Mouse (Mus musculus) right cerebral cortex, postnatal 10 days (tissue): ENCODE data around the gene Ninl.
"Not testable (repeated sequence)": the region's sequence is repeated elsewhere in the genome, so short reads cannot be mapped to it uniquely, and the experiment has no call there.

Experiments used
- DNase-seq, 2 experiments: peaks; one replicate each; pipeline ENCODE4 v3.0.0; 2021; ENCODE audit warnings: low spot score in 2 of 2

Ninl gene

DNA sequence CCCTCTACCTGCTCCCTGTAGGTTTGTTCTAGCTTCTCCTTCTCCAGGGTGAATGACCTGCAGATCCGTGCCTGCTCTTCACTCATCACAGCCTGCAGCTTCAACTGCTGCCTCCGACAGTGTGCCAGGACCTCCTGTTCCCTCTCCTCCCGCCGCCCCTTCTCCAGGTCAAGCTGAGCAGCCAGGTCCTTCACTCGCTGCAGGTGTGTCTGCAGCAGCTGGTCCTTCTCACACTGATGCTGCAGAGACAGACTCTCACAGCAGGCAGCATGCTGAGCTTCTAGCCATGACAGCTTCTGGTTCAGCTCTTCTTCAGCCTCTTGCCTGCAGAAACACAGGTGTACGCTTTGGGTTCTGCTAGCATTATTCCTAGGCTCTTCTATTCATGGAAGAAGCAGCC lies 89.1 kb downstream of the Ninl start:
- no peak for DNase-seq

DNA sequence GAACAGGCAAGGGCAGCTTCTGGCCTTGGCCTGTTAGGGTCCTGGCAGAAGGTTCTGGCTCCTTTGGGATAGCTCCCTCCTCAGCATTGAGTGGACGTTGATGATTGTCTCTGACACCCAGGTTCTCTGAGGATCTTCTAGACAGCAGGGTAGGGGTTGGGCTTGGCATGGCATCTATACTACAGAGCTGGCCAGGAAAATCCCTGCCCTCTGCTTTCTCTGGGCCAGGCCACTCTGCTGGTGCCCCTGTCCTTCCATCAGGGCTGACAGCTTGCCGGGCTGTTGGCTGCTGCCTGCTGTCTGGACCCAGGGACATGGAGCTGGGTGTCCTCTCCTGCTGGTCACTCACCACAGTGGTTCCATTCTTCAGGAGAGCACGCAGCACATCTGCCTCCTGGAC lies 89.5 kb downstream of the Ninl start:
- DNase-seq, result no peak

DNA sequence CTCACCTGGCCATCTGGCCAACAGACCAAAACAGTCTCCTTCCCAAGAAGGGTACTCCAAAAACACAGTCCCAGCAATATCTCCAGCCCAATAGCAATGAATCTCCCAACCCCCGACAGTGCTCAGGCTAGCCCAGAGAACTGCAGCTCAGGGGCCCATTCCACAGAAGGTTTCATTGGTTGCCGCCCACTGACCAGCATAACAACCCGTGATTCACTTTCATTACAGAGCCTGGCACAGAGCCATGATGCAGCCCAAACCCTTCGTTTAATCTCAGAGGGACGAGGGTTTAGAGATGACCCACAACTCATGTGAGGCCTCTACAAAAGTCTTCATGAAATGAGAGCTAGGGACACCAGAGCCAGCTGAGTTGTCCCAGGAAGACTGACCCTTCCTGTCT lies 90.4 kb downstream of the Ninl start:
- no peak for DNase-seq

DNA sequence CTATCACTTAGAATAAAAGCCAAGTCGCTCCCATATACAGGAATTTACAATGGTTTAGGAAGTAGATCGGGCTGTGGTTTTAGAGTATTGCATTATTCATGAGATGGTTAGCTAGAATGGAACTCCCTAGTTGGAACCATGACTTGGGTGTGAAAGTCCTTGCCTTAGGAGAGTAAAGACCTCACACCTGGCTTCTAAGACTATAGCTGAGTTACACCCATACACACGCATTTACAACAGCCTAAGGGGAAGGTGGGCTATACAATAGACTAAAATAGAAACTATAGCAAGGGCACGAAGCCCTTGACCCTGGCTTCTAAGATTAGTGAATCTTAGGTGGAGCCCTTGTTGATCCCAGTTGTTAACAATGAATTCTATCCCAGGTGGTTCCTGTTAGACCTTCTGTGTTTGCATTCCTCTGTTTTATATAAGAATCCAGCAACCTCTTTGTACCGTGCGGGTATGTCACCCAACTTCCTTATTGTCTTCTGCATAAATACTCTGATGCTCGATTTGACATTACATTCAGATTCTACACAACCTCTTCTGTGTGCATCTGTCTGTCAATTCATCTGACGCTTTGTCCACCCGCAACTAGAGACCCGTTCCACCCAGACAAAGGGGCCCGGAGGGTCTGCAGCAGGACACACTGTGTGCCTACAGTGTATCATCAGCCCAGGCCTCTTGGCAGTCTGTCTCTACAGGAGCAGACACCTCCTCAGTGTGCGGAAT lies 91.1 kb downstream of the Ninl start:
- DNase-seq, result not testable (repeated sequence)

DNA sequence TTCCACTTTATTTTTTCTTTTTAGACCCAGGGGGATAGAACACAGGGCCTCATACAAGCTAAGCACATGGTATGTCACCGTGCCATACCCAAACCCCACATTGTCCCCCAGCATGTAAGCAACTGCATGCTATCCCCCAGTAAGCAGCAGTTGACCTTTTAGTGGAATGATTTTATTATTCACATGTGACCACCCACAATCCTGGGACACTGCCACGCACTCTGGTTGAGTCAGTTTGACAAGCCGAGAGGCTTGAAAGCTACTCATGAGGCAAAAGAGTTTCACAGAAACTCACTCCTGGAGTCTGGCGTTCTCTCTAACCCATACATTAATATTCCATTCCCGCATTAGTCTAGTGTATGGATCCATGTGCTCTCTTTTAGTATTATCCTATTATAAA lies 91.8 kb downstream of the Ninl start:
- not testable (repeated sequence) for DNase-seq

DNA sequence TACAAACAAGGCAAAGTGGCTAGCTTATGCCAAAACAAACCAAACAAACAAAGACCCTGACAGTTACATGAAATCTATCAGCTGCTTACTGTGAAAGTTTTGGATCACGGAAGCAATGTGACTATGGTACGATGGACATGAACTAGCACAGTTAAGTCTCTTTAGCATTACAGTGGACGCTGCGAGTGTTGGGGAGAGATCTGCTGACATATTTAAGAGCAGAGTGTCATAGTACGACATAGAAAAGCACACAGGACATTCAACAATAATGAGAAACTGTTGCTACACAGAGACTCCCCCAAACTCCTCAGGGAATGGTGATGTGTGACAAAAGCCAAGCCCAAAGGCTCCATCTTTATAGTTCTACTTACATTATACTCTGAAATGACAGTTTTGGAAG lies 95.2 kb downstream of the Ninl start:
- no peak for DNase-seq

DNA sequence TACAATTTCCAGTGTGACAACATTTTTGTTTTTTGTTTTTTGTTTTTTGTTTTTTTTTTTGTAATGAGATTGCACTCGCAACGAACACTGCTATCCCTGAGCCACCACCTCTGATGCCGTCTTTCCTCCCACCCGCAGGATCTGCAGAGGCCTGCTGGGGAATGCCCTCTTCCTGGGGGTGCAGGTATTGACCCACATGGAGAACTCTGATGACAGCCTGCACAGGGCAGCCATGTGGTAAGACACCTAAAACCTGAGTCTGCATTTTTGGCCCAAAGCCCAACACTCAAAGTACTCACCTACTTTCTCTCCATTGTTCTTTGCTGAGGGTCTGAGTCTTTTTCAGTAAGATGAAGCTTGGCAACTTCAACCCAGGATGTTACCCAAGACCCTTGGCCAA lies 104.5 kb downstream of the Ninl start:
- DNase-seq, result no peak

DNA sequence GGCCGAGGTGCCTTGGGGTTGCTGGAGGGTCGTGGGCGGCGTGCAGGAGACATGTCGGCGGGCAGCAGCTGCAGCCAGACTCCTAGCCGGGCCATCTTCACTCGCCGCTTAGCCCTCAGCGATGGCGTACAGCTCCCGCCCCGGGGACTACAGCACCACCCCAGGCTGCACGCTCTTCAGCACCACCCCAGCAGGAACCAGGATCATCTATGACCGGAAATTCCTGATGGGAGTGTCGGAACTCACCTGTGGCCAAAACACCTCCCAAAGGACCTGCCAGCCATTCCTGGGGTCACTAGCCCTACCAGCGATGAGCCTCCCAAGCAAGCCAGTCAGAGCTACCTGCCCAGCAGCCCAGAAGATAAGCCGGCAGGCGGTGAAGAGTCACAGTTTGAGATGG lies 105.7 kb downstream of the Ninl start:
- no peak for DNase-seq

DNA sequence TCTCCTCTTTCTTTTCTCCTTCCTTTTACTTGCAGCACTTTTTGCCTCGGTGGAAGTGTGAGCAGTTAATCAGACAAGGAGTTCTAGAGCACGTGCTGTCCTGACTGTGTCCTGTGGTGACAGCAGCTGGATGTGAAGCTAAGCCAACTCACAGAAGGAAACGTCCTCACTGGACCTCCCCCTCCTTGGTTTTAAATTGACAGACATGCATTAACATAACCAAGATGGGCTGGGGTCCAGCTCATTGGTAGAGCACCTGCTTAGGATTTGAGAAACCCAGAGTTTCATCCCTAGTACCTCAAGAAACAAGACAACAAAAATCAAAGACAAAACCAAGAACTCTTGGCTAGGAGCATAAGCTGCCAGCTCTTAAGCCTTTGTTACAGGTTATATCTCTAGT lies 108.4 kb downstream of the Ninl start:
- no peak for DNase-seq

DNA sequence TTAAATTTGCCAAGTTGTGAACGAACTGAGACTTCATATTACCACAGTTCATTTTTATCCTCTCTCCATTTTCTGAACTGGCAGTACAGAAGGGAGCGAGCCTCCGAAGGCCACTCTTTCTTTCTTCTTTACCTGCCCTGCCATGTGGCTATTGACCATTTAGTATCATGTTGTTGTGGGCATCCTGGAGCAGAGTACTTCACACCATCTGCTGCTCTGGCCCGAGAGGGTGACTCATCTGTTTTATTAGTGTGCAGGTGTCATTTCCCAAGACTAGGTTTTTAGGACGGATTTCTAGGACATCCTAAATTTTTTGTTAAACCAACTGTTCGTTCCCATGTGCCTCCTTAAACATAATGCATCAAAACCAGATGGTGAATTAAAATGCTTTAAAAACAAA lies 110.0 kb downstream of the Ninl start:
- no peak for DNase-seq

DNA sequence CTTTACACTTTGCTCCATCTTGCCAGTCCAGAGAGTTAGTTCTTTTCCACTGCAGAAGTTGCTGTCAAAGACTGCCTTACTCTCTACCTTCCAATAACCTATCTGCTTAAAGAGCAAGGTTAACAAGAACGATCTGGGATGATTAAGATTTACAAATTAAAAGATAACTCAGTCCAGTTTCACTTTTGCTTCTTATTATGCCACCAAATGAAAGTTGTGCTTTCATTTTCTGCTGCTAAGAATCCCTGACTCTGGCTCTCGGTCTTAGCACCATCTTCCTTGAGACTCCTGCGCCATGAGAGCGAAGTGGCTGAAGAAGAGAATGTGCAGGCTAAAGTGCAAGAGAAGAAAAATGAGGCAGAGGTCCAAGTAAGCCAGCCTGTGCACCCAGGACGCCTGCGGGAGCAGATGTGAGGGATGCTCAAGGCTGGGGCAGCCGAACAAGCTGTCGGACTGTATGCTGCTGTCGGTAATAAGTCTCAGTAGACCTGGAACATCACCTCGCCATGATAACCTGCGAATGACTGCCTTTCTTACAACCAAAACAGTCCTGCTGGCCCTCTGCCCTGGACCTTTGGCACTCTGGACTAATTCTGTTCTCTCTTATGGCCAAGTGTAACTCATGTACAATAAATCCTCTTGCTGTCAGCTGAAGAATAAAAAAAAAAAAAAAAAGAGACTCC lies 112.0 kb downstream of the Ninl start:
- DNase-seq, result no peak

DNA sequence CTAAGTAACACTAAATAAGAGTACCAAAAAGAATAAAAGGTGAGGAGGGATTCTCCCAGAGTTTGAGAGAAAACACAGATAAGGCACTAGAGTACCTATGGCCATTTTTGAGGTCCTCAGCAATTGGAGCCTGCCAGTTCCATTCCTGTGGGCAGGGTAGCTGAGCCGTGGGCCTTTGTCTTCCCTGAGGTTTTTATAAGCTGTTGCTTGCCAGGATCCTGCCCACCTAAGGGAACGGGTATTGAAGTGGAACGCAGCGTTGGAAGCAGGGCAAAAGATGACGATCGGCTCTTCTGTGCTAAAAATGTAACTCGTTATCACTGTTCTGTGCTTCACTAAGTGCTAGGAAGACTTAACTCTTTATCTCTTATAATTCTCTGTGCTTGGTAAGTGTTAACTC lies 115.7 kb downstream of the Ninl start:
- no peak for DNase-seq

DNA sequence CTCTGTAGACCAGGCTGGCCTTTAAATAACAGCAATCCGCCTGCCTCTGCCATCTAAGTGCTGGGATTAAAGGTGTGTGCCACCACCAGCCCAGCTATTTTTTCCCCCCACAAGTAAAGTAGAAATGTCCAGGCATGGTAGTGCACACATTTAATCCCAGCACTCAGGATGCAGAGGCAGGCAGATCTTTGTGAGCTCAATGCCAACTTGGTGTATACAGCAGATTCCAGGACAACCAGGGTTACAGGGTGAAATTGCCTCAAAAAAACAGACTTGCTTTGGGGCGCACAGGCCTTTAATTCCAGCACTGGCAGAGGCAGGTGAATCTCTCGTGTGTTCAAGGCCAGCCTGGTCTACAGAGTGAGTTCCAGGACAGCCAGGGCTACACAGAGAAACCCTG lies 116.2 kb downstream of the Ninl start:
- DNase-seq, result no peak

DNA sequence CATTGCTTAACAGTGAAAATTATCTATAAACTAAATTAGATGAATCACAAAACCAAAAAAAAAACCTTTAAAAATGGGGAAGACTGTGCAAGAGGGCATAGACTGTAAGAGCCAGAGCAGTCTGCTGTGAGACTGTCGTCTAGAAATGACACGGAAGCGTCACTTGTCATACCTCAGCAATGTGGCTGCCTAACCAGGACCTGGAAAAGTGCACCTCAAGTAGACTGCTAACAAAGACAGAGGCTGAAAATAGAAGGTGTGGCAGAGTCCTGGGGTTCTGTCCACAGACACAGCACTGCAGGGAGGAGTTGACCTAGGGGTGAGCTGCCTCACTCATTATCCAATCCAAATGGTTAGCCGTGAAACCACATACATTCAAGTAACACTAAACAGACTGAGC lies 117.0 kb downstream of the Ninl start:
- no peak for DNase-seq

DNA sequence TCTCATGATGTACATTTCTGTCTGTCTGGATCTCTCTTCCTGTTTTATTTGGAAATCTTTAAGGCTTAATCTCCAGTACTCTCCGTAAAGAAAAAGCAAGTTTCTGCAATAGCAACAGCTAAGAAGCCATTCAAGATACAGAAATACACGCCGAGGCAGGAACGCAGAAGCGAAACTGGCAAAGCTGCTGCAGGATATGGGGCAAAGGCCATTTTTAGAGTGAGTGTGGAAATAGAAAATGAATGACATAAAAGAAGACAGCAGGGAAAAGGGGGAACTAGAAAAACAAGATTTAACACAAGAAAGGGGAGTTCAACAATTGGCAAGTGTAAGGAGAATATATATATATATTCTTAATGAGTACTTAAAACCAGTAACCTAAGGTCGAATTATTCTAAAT lies 117.5 kb downstream of the Ninl start:
- DNase-seq, result no peak

DNA sequence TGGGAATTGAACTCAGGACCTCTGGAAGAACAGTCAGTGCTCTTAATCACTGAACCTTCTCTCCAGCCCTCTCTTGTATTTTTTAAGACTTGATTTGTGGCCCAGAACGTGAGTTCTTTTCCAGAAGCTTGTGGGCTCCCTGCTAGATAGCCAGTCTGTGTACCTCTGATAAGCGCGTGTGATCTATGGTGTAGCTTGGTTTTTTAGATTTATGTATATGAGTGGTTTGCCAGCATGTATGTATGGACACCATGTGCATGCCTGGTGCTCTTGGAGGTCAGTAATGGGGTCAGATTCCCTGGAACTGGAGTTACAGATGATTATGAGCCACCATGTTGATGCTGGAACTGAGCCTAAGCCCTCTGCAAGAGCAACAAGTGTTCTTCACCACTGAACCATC lies 118.6 kb downstream of the Ninl start:
- DNase-seq, result no peak

DNA sequence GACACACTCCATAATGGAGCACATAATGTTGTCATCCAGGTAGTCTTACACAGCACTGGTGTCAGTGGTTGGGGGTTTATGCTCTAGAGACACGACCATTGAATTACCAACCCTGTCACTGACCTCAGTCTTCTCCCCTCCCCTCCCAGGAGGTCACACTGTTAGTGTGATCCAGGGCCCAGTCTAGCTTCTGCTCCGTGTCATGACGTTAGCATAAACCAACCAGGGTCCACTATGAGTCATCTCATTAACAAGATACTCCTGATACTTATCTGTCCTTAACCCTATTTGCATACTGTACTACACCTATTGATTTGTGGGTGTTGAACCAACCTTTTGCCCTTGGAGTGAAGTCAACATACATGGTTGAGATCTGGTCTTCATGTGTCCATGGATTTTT lies 120.5 kb downstream of the Ninl start:
- no peak for DNase-seq

DNA sequence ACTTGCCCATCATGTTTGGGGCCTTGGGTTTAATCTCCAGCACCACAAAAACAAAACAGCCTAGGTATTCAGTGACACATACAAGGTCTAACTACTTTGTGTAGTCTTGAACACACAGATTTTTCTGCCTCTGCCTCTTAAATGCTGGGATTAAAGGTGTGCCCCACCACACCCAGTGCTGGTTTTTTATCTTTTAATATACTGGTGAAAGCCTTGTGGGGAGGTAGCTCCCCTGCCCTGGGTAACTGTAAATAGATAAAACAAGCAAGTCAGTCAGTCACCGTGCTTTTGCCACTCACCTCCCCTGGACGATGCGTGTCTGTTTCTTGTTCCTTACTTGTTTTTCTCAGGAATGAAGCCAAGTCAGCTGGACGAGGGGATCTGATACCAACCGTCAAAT lies 123.4 kb downstream of the Ninl start:
- DNase-seq, result no peak

DNA sequence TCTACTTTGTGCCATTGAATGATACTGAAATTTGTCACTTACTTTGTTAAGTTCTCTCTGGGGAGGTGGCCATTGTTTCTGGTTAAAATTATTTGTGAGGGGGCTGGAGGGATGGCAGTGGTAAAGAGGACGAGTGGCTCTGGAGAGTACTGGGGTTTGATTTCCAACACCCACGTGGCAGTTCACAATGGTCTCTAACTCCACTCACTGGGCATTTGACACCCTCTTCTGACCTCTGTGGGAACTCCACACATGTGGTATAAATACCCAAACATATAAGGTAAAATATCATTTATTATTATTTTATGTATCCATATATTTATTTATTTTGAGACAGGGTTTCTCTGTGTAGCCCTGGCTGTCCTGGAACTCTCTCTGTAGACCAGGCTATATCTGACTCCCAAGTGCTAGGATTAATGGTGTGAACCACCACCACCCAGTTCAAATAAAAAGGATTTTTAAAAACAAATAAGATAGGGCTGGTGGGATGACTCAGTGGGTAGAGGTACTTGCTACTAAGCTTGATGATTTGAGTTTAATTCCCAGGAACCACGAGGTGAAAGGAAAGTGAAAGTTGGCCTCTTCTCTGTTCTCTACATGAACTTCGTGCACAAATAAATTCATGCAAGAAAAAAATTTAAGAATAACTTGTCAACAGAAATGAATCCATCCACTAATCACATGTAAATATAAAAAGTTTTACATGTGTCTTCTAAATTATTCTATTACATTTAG lies 124.2 kb downstream of the Ninl start:
- DNase-seq, result no peak

DNA sequence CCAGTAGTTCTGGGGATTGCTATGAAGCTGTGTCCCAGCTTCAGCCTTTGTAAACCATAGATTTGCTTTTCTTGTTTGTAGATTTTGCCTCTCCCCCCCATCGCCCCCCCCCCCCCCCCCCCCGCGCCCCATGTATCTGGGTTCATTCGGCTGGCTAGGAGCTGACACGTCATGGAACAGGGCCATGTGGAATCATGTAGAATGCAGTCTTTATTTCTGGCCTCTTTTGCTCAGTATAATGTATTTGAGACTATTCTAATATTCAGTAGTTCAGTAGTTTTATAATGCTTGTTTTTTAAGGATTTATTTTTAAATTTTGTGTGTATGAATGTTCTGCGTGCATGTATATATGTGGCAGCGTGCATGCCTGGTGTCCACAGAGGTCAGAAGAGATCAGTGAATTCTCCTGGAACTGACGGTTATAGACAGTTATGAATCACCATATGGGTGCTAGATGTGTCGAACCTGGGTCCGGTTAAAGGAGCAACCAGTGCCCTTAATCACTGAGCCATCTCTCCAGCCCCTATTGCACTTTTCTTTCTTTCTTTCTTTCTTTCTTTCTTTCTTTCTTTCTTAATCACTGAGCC lies 128.8 kb downstream of the Ninl start:
- DNase-seq, result no peak

DNA sequence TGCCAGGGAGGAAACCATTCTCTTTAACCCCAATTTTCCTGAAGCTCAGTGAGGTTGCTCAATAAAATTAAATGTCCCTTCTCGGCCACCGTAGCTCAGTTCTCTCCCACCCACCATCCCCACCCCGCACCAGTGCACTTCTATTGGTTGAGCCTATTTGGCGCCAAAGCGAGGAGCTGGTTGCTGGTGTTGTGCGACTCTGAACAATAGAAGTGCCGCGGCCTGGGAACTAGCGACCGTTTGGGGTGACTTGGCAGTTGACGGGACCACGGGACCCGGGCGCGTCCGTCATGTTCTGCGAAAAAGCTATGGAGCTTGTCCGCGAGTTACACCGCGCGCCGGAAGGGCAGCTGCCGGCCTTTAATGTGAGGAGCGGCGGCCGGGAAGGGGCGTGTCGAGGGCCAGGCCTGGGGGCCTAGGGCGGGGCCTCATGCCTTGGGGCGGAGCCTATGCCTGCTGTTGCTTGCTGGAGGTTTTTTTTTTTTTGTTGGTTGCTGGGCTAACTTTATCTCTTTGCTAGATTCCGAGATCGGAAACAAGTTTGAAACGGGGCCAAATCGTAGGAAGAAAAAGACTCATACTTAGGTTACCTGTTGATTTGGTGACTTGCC lies 129.6 kb downstream of the Ninl start:
- DNase-seq, result peak; percentile 93 to 95

DNA sequence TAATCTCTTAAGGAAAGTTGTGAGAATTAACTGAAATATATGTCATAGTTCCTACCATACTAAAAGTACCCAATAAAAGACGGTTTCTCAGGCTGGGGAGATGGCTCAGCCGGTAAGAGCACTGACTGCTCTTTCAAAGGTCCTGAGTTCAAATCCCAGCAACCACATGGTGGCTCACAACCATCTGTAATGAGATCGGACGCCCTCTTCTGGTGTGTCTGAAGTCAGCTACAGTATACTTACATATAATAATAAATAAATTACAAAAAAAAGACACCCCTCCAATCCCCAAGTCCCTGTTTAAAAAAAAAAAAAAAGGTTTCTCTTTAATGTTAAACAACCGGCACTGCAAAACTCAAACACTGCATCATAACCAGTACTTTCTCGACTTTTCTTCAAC lies 130.3 kb downstream of the Ninl start:
- not testable (repeated sequence) for DNase-seq
